Mouse (Mus musculus) liver, postnatal 0 days (tissue): Measurements from ENCODE around the gene Tcte2. TPM values are rescaled to one million over a fixed set of nuclear protein-coding genes. Genes with fewer than 3 reads are reported as not detected.

Experiments
- ATAC-seq: fragments of 200-750 bp; cut with Nextera tagmentation; 2 replicates; pipeline ENCODE4 v1.8.0; 2017; ENCODE audit warnings: mild to moderate bottlenecking, moderate library complexity
- DNase-seq: peaks from one replicate; pipeline ENCODE4 v3.0.0-alpha.2; 2016
- H3K27ac ChIP-seq: fragments of 300-500 bp; sonication (generic); 2 replicates; pipeline ENCODE4 v1.5.1; 2014; ENCODE audit warnings: antibody characterized with exemption, moderate library complexity, mild to moderate bottlenecking, low read depth
- H3K27me3 ChIP-seq: fragments of 300-500 bp; sonication (generic); 2 replicates; pipeline ENCODE4 v1.6.1; 2014; ENCODE audit warnings: low read length, control low read depth, mixed read lengths; ENCODE audit not compliant: insufficient read depth
- H3K36me3 ChIP-seq: fragments of 300-500 bp; sonication (generic); replicated peaks from 2 replicates; pipeline ENCODE4 v1.6.1; 2014; ENCODE audit warnings: mild to moderate bottlenecking, control low read depth, low read length, moderate library complexity, mixed read lengths; ENCODE audit not compliant: insufficient read depth
- H3K4me1 ChIP-seq: fragments of 300-500 bp; sonication (generic); 2 replicates; pipeline ENCODE4 v1.6.1; 2014; ENCODE audit warnings: antibody characterized with exemption, mild to moderate bottlenecking, control low read depth; ENCODE audit not compliant: insufficient read depth
- H3K4me2 ChIP-seq: fragments of 300-500 bp; sonication (generic); 2 replicates; pipeline ENCODE4 v1.6.1; 2014; ENCODE audit warnings: low read depth, mild to moderate bottlenecking, low read length, moderate library complexity, mixed read lengths
- H3K4me3 ChIP-seq: fragments of 300-500 bp; sonication (generic); 2 replicates; pipeline ENCODE4 v1.5.1; 2014; ENCODE audit warnings: low read depth, low read length
- H3K9ac ChIP-seq: fragments of 300-500 bp; sonication (generic); replicated peaks from 2 replicates; pipeline ENCODE4 v1.6.1; 2014; ENCODE audit warnings: mild to moderate bottlenecking, moderate library complexity
- H3K9me3 ChIP-seq: fragments of 300-500 bp; sonication (generic); 2 replicates; pipeline ENCODE4 v1.6.1; 2016; ENCODE audit warnings: mild to moderate bottlenecking, control low read depth, low read length, mixed read lengths
- CTCF ChIP-seq: sonication (generic); IDR thresholded peaks from 2 replicates; pipeline ENCODE4 v1.5.1; 2016; ENCODE audit warnings: antibody characterized with exemption, low read depth
- EP300 ChIP-seq: IDR thresholded peaks from 2 replicates; pipeline ENCODE4 v1.6.1; 2016; ENCODE audit warnings: antibody characterized with exemption, low read depth, mild to moderate bottlenecking
- WGBS: fragments of 180-500 bp; shearing (Covaris S2); extraction: QIAGEN DNeasy Blood & Tissue Kit; methylation state at CpG from one replicate; pipeline ENCODE4 v1.1.7; 2014; ENCODE audit not compliant: insufficient replicate concordance; 5-methylcytosine and 5-hydroxymethylcytosine counted together
- polyA plus RNA-seq: library from polyadenylated mRNA; unstranded; fragments of >200 nt; fragmentation: Nextera tagmentation; extraction: Ambion mirVana; gene quantifications from 2 replicates; pipeline ENCODE4 v1.2.1, GENCODE M21; 2015

The Tcte2 gene
- polyA plus RNA-seq, 1 experiment from 2014 or later: 0.42 TPM

GRCm38 (mm10) chr17:13720187-13720586 is 41.4 kb downstream of the Tcte2 start:
- H3K27ac ChIP-seq: no peak overlapping the region
- no peak overlapping the region for H3K4me3 ChIP-seq
- H3K36me3 ChIP-seq: no peaks in the 10 kb centered on the region
- H3K9ac ChIP-seq: no peak overlapping the region
- ATAC-seq (no peak), DNase-seq (no peak)
- H3K9me3 ChIP-seq: no peaks in the 10 kb centered on the region
- H3K4me1 ChIP-seq: peaks cover 6% of the 10 kb centered on the region
- TF ChIP-seq CTCF: no peak
- no peak for TF ChIP-seq EP300
- no peak overlapping the region for H3K4me2 ChIP-seq
- WGBS: 80% methylated on average over 5 of the region's 5 CpGs
- no peaks in the 10 kb centered on the region for H3K27me3 ChIP-seq

- Histone ChIP-seq H3K4me1 (peaks cover 9% of the 10 kb centered on the region), H3K9ac (no peak overlapping the region), H3K36me3 (no peaks in the 10 kb centered on the region), H3K4me2 (no peak overlapping the region), H3K4me3 (no peak overlapping the region), H3K27ac (no peak overlapping the region), H3K27me3 (no peaks in the 10 kb centered on the region), H3K9me3 (no peaks in the 10 kb centered on the region)
- 79% methylated on average over 11 of the region's 11 CpGs for WGBS
- DNase-seq: no peak
- no peak for TF ChIP-seq EP300
- no peak for TF ChIP-seq CTCF
- no peak for ATAC-seq
These were observed 44.2 kb downstream of the Tcte2 start for GRCm38 (mm10) chr17:13717428-13717827.

GRCm38 (mm10) chr17:13716336-13716735 is 45.3 kb downstream of the Tcte2 start:
- WGBS: 68% methylated on average over 6 of the region's 6 CpGs
- Histone ChIP-seq H3K36me3 (no peaks in the 10 kb centered on the region), H3K9ac (no peak overlapping the region), H3K27ac (peak overlapping the region; percentile 82), H3K4me2 (no peak overlapping the region), H3K27me3 (no peaks in the 10 kb centered on the region), H3K4me3 (no peak overlapping the region), H3K9me3 (no peaks in the 10 kb centered on the region), H3K4me1 (0 out of 2 replicates have a peak, but pooled peaks cover 3% of the 10 kb centered on the region)
- DNase-seq (peak; percentile 73), ATAC-seq (peak; percentile 95)
- TF ChIP-seq CTCF: no peak
- peak; percentile 69 for TF ChIP-seq EP300

GRCm38 (mm10) chr17:13715511-13715910 is 46.1 kb downstream of the Tcte2 start:
- Histone ChIP-seq H3K9ac (no peak overlapping the region), H3K36me3 (no peaks in the 10 kb centered on the region), H3K27ac (peak overlapping the region; percentile 82), H3K4me1 (0 out of 2 replicates have a peak, but pooled peaks cover 3% of the 10 kb centered on the region), H3K27me3 (no peaks in the 10 kb centered on the region), H3K4me2 (no peak overlapping the region), H3K4me3 (no peak overlapping the region), H3K9me3 (no peaks in the 10 kb centered on the region)
- ATAC-seq: no peak
- no peak for TF ChIP-seq CTCF
- no peak for TF ChIP-seq EP300
- no peak for DNase-seq
- 56% methylated on average over 9 of the region's 9 CpGs for WGBS

DNA sequence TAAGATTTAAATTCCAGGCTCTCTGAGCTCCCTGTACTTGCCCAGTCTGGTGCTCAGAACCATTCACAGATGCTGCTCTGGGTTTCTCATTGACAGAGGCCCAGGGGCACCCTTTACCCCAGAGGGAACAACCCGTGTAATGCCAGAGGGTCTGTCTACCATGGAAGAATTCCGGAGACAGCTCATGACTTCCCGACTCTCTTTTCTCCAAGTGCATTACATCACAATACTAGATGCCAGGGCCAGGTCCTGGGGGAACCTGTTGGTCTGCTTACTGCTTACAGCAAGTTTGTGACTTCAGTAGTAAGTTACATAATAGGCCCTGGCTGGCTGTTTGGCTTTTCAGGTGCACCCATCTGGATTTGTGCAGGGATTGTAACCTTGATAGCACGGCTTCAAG is 47.0 kb downstream of the Tcte2 start:
- no peak for DNase-seq
- no peak overlapping the region for H3K4me2 ChIP-seq
- H3K36me3 ChIP-seq: no peaks in the 10 kb centered on the region
- H3K27ac ChIP-seq: no peak overlapping the region
- H3K4me1 ChIP-seq: 0 out of 2 replicates have a peak, but pooled peaks cover 3% of the 10 kb centered on the region
- H3K9ac ChIP-seq: no peak overlapping the region
- no peak for TF ChIP-seq CTCF
- no peak for ATAC-seq
- no peak overlapping the region for H3K4me3 ChIP-seq
- 67% methylated on average over 4 of the region's 4 CpGs for WGBS
- no peaks in the 10 kb centered on the region for H3K27me3 ChIP-seq
- no peaks in the 10 kb centered on the region for H3K9me3 ChIP-seq

- no peak overlapping the region for H3K9ac ChIP-seq
- H3K4me1 ChIP-seq: 0 out of 2 replicates have a peak, but pooled peaks cover 3% of the 10 kb centered on the region
- no peaks in the 10 kb centered on the region for H3K9me3 ChIP-seq
- TF ChIP-seq EP300: no peak
- no peak for TF ChIP-seq CTCF
- no peak overlapping the region for H3K27ac ChIP-seq
- WGBS: 77% methylated on average over 4 of the region's 4 CpGs
- H3K36me3 ChIP-seq: no peaks in the 10 kb centered on the region
- H3K4me2 ChIP-seq: no peak overlapping the region
- no peak overlapping the region for H3K4me3 ChIP-seq
- ATAC-seq (no peak), DNase-seq (no peak)
- no peaks in the 10 kb centered on the region for H3K27me3 ChIP-seq
These were observed 47.5 kb downstream of the Tcte2 start for GRCm38 (mm10) chr17:13714128-13714527.

DNA sequence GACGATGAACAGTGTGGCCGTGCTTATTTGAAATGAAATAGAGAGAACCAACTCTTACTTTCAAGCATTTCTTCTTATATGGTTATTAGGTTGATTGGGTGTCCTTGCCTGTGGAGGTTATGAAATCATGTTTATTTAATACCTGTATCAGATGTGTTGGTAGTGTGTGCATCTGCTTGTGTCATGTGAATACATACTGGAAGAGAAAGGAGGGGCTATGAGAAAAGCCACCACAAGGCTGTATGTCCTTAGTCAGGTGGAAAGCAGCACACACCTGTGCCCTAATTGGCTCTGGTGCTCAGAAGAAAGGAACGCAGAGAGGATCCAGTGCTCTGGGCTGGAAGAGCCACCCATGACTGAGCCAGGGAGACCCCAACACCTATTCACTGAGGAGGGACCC is 49.1 kb downstream of the Tcte2 start:
- Histone ChIP-seq H3K9ac (no peak overlapping the region), H3K27me3 (no peaks in the 10 kb centered on the region), H3K4me1 (0 out of 2 replicates have a peak, but pooled peaks cover 3% of the 10 kb centered on the region), H3K36me3 (no peaks in the 10 kb centered on the region), H3K4me3 (no peak overlapping the region), H3K9me3 (no peaks in the 10 kb centered on the region), H3K27ac (no peak overlapping the region), H3K4me2 (no peak overlapping the region)
- no peak for ATAC-seq
- TF ChIP-seq CTCF: no peak
- TF ChIP-seq EP300: no peak
- DNase-seq: no peak
- 95% methylated on average over 3 of the region's 3 CpGs for WGBS
